Mouse (Mus musculus) lung, adult 2 months (tissue): ENCODE data around the gene Oprm1. TPM values are rescaled to one million over a fixed set of nuclear protein-coding genes. Genes with fewer than 3 reads are reported as not detected.

Source experiments
- DNase-seq: peaks from one replicate; pipeline ENCODE4 v3.0.0; 2022
- H3K4me1 ChIP-seq: fragments of 200-500 bp; 2 replicates; pipeline ENCODE4 v1.6.1; 2011; ENCODE audit warnings: low read length; ENCODE audit not compliant: control insufficient read depth, insufficient read depth
- H3K4me3 ChIP-seq: fragments of 200-500 bp; replicated peaks from 2 replicates; pipeline ENCODE3; 2011; ENCODE audit warnings: low read depth, mild to moderate bottlenecking, control low read depth, low read length; ENCODE audit errors: extremely low read depth
- CTCF ChIP-seq: fragments of 200-500 bp; IDR thresholded peaks from 2 replicates; pipeline ENCODE4 v1.5.1; 2011; ENCODE audit warnings: mild to moderate bottlenecking, low read length, control low read depth; ENCODE audit not compliant: insufficient read depth
- POLR2A ChIP-seq: fragments of 200-500 bp; IDR thresholded peaks from 2 replicates; pipeline ENCODE4 v1.6.1; 2011; ENCODE audit warnings: low read depth, mild to moderate bottlenecking, control low read depth, low read length, borderline replicate concordance; ENCODE audit errors: extremely low read depth
- WGBS: fragments of 180-500 bp; shearing (Covaris S2); methylation state at CpG from one replicate; pipeline ENCODE4 v1.1.7; 2018; 5-methylcytosine and 5-hydroxymethylcytosine counted together
- polyA plus RNA-seq: library from polyadenylated mRNA; depleted of rRNA; stranded (reverse); fragments of >200 nt; gene quantifications from 2 replicates; pipeline ENCODE4 v1.2.3, GENCODE M21; 2012

Oprm1 gene
- polyA plus RNA-seq, 1 experiment = not detected

DNA sequence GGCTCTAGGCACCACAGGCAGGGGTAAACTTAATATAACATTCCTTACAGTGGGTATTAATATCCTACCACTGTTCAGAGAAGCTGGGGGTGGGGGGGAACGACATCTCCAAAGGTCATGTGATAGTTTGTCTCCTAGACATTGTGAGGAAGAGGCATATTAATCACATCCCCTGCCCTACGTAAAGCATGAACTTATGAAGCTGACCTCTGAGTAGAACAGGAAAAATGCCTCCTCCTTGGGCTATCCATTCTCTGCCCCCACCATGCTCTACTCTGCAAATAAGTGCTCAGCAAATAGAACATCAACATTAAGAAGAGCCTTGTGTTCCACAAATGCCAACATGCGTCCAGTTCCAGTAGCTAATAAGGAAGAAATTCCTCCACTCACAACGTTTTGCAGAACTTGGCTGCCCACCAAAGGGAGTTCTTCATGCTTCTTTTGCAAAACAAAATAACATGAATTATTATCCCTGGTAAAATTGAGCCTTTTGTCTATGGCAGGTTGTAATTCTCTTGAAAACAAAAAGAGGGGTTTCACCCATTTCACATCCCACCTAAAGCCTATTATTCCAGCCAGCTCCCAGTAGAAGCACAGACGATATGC is 131.4 kb downstream of the Oprm1 start:
- H3K4me1 ChIP-seq = no peaks in the 10 kb centered on the region
- TF ChIP-seq POLR2A = no peak
- TF ChIP-seq CTCF = no peak
- DNase-seq = no peak
- WGBS = 26% methylated on average over 5 of the region's 5 CpGs
- no peak overlapping the region for H3K4me3 ChIP-seq

DNA sequence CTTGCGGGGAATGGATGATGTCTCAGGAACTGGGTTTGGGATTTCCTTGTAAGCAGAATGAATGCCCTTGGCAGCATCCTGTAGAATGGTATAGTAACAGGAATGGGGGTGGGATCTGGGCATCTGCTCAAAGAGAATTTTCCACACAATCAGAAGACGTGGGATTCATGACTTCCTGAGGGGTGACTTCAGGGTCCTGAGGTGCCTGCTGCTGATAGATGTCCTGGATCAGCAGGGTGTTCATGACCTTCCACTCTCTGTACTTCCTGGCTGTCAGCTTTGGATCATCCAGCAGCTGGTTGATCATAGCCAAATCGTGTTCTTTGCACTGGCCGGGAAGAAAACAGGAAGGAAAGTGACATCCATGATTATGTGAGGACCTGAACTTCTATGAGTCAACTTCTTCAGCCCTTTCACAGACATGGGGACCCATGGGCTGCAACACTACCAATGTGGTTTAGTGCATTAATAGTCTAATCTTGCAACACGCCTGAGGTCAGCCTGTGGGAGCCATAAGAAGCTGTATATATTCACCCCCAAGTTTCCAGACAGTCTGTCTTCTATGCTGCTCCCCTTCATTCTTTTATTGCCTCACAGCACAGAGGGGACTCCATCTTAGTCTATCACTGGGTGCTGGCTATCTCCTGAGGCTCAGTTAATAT is 132.2 kb downstream of the Oprm1 start:
- no peak for TF ChIP-seq CTCF
- WGBS = 50% methylated on average over 5 of the region's 5 CpGs
- Histone ChIP-seq H3K4me1 (no peaks in the 10 kb centered on the region), H3K4me3 (no peak overlapping the region)
- no peak for DNase-seq

DNA sequence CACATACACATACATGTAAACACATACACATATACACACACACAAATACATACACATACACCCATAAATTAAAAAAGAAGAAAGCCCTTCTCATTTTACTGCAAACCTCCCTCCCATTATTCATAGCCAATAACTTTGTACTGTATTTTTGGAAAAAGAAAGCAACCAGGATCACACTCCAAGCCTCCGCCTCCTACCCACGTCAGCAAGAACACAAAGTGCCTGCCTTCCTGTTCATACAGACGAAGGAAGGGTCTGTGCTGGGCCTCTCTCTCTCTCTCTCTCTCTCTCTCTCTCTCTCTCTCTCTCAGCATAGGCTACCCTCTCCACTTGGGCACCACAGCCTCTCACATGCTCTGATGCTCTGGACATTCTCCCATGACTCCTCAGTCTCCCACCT is 137.5 kb downstream of the Oprm1 start:
- WGBS = 36% methylated on average over 3 of the region's 3 CpGs
- Histone ChIP-seq H3K4me3 (no peak overlapping the region), H3K4me1 (no peaks in the 10 kb centered on the region)
- DNase-seq = no peak
- TF ChIP-seq POLR2A (no peak), CTCF (no peak)

DNA sequence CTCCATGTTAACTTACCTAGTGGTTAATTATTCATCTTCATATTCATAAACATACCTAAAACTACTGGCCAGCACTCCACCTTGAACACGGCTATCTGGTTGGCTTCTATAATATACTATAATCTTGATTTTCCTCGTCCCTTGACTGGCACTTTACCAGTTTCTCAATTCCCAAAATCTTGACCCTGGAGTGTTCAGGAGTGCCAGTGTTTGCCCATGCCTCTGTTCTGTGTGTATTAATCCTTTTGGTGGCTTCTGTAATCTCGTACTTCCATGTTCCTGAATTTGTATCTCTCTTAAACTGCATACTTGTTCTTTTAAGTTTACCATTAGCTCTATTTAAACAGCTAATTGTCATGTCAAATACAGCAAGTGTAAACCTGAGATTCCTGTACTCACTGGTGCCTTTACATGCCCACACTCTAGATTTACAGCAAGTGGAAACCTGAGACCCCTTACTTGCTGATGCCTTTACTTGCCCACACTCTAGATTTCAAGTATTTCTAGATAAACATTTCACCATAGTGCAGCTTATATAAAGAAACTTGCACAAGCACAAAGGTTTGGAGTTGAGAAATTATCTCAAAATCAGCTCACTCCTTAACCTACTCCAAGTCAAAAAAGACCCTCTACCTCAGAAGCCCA is 138.5 kb downstream of the Oprm1 start:
- Histone ChIP-seq H3K4me1 (no peaks in the 10 kb centered on the region), H3K4me3 (no peak overlapping the region)
- no peak for TF ChIP-seq CTCF
- no peak for TF ChIP-seq POLR2A
- WGBS = 59% methylated on average over 3 of the region's 3 CpGs
- no peak for DNase-seq

DNA sequence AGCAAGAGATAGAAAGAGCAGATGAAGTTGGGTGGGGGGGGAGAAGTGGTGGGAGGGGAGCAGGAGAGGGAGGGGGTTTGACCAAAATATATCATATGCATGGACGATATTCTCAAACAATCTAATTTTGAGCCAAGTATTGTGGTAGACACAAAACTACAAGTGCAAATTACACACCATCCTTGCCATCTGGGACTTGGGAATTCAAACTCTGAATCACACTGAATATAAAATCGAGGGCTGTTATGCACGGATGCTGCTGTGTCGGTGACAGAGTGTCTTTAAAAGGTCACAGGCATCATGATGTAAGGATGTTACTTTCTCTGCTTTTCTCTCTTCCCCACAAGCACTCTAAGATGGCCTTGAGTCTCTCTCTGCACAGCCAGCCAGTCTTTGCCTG is 141.8 kb downstream of the Oprm1 start:
- no peaks in the 10 kb centered on the region for H3K4me1 ChIP-seq
- no peak overlapping the region for H3K4me3 ChIP-seq
- 91% methylated on average over 4 of the region's 4 CpGs for WGBS
- TF ChIP-seq CTCF = no peak
- no peak for TF ChIP-seq POLR2A
- no peak for DNase-seq

DNA sequence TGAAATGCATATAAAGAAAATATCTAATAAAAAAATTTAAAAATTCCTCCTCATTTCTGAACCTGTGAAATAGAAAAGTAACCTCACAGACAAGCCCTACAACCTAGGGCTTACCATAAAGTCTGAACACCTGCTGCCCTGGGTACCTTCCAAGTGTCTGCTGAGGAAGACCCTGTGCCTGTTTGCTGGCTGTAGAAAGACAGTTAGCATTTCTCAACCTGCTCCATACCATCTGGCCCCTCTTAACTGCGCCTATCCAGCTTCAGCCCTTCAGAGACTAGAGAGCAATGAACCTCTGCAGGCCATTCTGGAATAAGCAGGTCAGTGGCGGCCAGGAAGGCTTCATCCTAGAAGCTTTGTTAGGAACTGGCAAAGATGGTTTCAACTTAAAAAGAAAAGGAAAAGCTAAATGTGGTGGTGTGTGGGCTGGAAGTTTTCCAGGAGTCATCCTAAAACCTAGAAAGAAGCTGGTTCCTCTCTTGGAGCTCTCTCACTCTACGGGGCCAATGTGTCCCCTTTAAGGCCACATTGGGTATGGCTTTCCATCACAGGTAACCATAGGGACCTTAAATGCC is 143.6 kb downstream of the Oprm1 start:
- WGBS = 86% methylated on average over 3 of the region's 3 CpGs
- no peak overlapping the region for H3K4me3 ChIP-seq
- DNase-seq = no peak
- no peaks in the 10 kb centered on the region for H3K4me1 ChIP-seq
- TF ChIP-seq CTCF = no peak
- TF ChIP-seq POLR2A = no peak

DNA sequence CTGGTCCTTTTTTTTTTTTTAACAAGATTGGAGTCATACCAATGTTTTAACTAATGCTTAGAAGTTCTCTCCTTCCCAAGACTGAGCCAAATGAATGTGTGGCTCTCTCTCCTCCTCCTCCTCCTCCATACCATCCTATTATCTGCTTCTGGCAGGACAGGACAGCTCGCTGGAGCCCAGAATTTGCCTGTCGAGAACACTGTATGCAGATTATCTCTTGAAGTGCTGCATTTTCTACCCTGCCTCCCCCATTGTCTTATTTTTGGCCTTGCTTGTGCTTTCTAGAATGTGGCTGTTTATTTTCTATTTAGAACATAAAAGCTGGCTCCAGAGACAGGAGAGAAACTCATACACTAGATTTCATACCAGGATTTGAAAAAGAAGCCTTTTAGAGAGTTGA is 151.5 kb downstream of the Oprm1 start:
- no peak overlapping the region for H3K4me3 ChIP-seq
- no peaks in the 10 kb centered on the region for H3K4me1 ChIP-seq
- TF ChIP-seq CTCF = no peak
- TF ChIP-seq POLR2A = no peak
- 62% methylated on average over 2 of the region's 2 CpGs for WGBS
- no peak for DNase-seq

DNA sequence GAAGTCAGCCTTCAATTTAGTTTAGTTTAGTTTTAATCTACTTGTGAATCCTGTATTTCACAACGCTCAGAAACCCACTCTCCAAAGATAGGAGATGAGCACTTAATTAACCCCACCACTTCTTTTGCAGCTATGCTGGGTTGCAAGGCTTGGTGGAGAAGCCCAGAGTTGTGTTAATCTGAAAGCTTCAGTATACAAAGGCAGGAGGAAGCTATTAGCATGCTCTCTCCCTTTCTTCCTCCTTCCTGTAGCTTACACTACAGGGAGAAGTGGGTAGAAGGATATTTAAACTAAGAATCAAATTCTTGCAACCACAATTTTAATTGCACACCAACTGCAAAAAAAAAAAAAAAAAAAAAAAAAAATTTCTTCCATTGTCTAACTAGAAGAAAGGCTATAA is 157.7 kb downstream of the Oprm1 start:
- DNase-seq = no peak
- TF ChIP-seq POLR2A (no peak), CTCF (no peak)
- Histone ChIP-seq H3K4me1 (no peaks in the 10 kb centered on the region), H3K4me3 (no peak overlapping the region)
- 41% methylated on average over 1 of the region's 1 CpGs for WGBS

DNA sequence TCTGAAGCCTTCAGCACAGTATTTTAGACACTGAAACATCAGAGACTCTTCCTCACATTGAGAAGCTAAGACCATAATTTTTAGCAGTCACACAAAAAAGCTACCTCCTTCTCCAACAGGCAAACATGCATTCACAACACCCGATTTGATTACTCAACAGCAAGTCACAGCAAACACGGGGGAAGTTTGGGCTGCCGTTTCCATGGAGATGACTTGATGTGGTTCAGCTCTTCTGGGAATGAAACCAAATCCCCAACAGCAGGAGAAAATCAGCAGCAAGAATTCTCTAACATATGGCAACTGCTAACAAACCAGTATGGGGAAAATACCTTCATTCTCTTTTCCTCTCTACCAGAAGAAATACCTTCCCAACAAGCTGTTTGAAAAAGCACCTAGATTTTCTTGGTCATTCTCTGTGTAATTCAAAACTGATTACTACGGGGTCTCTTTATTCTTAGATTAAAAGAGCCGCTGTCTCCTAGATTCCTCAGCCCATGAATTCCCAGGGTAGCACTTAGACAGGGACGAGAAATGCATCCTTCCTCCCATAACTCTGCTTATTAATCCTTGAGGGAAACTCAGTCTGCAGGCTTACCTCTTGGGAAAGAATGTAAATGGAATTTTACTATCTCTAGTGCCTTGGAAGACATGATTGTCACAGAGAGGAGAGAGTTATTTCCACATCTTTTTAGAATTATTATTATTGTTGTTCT is 158.4 kb downstream of the Oprm1 start:
- TF ChIP-seq POLR2A (no peak), CTCF (no peak)
- no peaks in the 10 kb centered on the region for H3K4me1 ChIP-seq
- WGBS = 35% methylated on average over 6 of the region's 6 CpGs
- no peak overlapping the region for H3K4me3 ChIP-seq
- DNase-seq = no peak
